Mouse (Mus musculus) left cerebral cortex, adult 11 months (tissue): ENCODE data around the gene Scn10a.

ENCODE experiments used
- DNase-seq: peaks from one replicate; pipeline ENCODE4 v3.0.0; 2022; ENCODE audit warnings: low spot score

Scn10a gene

GRCm38 (mm10) chr9:119574366-119574765 is 144.8 kb downstream of the Scn10a start:
- DNase-seq = no peak

DNA sequence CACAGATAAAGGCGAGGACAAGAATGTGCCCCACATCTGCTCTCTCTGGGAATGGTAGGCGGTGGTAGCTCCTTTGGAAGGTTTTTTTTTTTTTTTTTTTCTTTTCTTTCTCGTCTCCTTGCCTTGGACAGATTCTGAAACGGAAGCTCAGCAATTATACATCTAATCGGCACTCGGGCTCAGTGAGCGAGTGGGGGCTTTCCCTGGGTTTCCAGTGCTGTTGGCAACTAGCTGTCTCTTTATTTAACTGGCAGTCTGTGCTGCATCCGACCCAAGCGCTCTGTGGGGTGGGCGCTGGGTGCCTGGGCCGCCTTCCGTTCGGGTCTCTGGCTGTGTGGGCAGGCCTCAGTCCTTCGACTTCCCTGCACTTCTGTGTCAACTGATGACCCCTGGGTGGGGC is 146.1 kb downstream of the Scn10a start:
- DNase-seq = no peak

DNA sequence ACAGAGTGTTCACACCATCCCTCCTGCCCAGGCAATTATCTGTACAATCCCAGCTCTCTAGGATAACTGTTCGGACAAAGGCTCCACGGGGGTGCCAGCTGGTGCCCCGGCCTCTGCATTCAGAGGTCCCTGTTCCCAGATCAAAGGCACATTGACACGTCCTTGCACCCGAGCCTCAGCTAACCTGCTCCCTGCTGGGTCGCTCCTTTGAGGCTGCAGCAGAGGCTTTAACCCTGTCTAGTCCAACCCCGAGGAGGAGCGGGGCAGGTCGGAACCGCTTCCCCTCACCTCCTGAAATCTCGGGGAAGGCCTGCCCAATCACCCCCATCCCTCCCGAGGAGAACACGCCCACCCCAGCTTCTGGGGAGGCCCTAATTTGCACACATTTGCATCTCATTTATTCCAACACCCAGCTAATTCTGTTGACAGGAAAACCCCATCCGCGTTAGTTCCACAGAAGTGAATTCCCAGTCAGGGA is 147.7 kb downstream of the Scn10a start:
- no peak for DNase-seq

- DNase-seq = no peak
Measured at GRCm38 (mm10) chr9:119570652-119571051, 148.5 kb downstream of the Scn10a start.

DNA sequence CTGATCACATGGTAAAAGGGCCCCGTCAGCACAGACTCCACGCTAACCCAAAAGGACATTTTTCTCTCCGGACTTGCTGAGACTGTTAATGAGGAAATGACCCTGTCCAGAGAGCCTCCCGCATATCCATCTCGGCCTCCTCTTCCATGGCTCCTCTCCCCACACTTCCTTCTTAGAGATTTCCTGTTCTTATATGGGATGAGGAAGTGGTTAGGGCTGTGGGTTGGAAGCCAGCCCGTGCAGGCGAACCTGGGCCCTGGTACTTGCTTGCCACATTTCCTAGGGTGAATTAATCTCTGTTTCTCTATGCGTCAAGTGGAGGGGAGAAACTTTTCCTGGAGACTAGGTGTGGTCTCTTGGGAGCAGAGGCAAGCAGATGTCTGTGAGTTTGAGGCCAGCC is 150.4 kb downstream of the Scn10a start:
- no peak for DNase-seq

- DNase-seq = no peak
Measured at GRCm38 (mm10) chr9:119567800-119568199, 151.3 kb downstream of the Scn10a start.

DNA sequence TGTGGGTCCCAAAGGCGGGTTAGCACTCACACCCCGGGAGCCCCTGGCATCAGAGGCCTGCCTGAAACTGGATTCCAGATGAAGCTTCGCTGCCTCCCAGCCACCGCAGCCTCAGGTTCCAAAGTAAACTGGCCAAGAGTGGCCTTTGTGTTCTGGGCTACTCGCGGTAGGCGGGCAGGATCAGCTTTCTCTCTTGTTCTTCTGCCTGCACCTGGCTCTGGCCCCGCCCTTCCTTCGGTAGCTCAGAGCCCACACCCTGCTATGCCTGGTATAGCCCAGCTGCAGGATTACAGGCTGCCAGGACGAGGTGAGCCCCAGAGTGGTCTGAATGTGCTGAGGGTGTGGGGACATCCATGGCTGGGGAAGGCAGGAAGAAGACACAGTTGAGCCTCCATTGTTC is 152.9 kb downstream of the Scn10a start:
- no peak for DNase-seq

GRCm38 (mm10) chr9:119564803-119565202 is 154.3 kb downstream of the Scn10a start:
- DNase-seq = no peak

DNA sequence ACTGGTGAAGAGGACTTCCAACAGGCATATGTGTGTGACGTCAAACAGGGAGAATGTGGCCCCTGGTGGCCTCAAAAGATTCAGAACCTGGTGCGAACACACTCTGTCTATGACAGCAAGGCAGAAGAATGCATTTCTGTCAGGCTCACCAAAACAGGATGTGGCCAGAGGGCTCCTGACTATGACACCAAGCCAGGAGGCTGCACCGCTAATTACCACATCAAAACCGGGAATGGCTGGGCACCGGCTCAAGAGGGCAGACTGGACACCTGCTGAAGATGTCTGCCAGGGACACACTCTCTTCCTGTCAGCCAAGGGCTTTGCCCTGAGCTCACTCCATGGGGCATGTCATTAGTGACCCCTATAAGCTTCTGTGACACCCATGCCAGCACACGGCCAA is 155.5 kb downstream of the Scn10a start:
- DNase-seq = no peak

DNA sequence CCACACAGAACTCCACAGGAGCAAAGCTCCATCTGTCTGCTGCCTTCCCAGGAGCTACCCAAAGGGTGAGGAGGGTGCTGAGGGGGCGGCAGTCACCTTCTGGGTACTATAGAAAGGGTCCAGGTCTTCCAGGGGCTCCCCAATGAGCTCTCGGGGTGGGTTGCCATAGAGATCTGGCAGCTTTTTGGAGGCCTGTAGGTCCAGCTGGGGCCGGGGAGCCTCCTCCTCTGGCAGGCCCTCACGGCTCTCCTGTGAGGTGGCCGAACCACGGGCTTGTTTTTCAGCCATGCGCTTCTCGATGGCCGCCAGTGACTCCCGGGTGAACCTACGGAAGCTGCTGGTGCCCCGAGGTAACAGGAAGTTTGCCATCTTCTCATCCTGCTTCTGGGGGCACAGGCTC is 156.9 kb downstream of the Scn10a start:
- no peak for DNase-seq

GRCm38 (mm10) chr9:119561746-119562145 is 157.4 kb downstream of the Scn10a start:
- no peak for DNase-seq

DNA sequence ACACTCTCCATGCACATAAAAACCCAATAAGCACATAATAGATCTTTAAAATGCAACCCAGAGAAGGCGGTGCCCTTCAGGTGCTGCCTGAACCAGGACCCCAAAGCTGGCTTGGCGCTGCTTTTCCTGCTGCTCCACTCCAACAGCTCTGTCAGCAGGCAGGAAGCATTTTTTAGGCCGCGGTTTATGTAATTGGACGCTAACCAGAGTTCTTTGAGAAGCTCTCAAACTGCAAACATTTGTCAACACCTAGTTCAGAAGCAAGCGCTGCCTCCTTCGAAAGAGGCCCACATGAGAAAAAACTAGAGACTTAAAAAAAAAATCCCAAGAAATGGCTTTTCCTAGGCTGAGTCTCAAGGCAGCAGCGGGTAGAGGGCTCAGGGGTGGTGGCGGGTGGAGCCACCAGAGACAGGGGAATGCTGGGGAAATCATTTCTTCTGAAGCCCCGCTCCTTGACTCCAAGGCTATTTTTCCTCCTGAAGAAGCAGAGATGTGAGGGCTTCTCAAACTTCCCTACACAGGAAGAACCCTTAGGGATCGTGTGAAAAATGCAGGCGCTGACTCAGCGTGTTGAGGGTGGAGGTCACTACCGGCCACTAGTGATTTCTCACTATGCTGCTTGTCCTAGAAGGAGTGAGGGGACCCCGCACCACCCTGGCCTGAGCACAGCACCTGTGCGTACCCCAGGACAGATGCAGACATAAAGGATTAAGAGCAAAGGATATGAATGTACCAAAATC is 159.4 kb downstream of the Scn10a start:
- no peak for DNase-seq
